Mouse (Mus musculus) gastrocnemius, postnatal 10 days (tissue): ENCODE measurements at regions not wholly inside any gene's neighbourhood (a gene's known extent, or its start where the extent isn't known, plus 50 kb on each side); places are given as distances from the start of the nearest gene placed in this dataset.
A peak's percentile ranks its signal among the peaks of the same experiment; 100 is the strongest.

Source experiments
- DNase-seq: peaks from one replicate; pipeline ENCODE4 v3.0.0; 2021; ENCODE audit warnings: mixed read lengths

DNA sequence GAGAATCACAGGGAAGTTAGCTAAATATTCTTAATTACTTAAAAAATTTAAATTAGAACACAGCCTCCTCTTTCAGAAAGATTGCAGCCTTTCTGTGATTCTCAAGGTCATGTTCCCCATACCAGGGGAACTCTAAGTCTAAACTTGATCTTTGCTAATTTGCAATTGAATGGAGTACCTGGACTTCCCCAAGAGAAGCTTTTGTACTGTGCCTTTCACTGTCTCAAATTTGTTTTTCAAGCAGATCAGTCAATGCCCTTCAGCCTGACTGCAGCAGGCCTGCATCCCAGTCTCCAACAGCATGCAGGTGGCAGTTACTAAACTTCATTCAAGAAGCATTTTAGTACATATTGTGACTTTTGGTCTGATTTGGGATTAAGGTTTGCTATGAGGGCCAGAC lies 611.8 kb downstream of the Snca start:
- DNase-seq: no peak

DNA sequence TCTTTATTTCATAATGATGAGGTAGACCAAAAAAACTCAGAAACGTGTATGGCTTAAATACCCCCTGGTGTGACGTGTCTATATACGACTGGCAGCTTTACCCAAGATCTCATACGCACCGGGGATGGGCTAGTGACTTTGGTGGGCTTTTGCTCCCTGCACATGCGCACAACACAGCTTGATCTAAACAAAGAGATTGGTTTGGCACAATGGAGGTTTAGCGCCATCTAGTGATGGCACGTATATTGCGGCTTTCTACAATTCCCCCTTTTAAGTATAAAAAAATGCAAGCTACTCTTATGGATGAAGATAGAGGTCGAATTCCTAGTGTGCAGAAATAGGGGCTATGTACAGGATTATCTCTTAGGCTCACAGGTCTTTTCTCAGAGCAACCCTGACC lies 628.1 kb downstream of the Snca start:
- peak; percentile 3 for DNase-seq
